14 mouse cellular contexts compared by ENCODE assay signal in genomic region chr2:94748161-94748711, GRCm38 (mm10).
DNase-seq lines count a peak whose midpoint lies in the region; ATAC-seq and TF ChIP-seq lines count a peak whose summit lies in the region.
"Had no signal": no experiment of that assay in that cellular context is flagged by ENCODE, and none has a peak within 500 bp of the region (broad histone marks: within the 10 kb centered on the region; RNA-seq: fewer than 3 reads in every experiment).

No protein-coding gene starts in this region.

- H3K9me3 ChIP-seq in lung, embryonic 14.5 days (ENCODE audit: low read depth, low read length): no peaks in the 10 kb centered on the region
- H3K9me3 ChIP-seq in kidney, embryonic 16.5 days (ENCODE audit: low read length): no peaks in the 10 kb centered on the region
- H3K9me3 ChIP-seq: embryonic facial prominence, embryonic 13.5 days; kidney, embryonic 15.5 days; limb, embryonic 15.5 days had no signal

- H3K4me3 ChIP-seq in lung, embryonic 14.5 days (ENCODE audit: low read depth, low read length): no peak overlapping the region
- no peak overlapping the region for H3K4me3 ChIP-seq in kidney, embryonic 16.5 days (ENCODE audit: low read length)
- H3K4me3 ChIP-seq: embryonic facial prominence, embryonic 13.5 days; kidney, embryonic 15.5 days; limb, embryonic 15.5 days had no signal

- no peaks in the 10 kb centered on the region for H3K36me3 ChIP-seq in lung, embryonic 14.5 days (ENCODE audit: insufficient read depth)
- H3K36me3 ChIP-seq in kidney, embryonic 16.5 days (ENCODE audit: insufficient read depth, low read length): no peaks in the 10 kb centered on the region
- H3K36me3 ChIP-seq: embryonic facial prominence, embryonic 13.5 days; kidney, embryonic 15.5 days; limb, embryonic 15.5 days had no signal

- H3K27ac ChIP-seq in lung, embryonic 14.5 days (ENCODE audit: low read depth): no peak overlapping the region
- H3K27ac ChIP-seq in kidney, embryonic 16.5 days (ENCODE audit: low read length): no peak overlapping the region
- H3K27ac ChIP-seq: embryonic facial prominence, embryonic 13.5 days; kidney, embryonic 15.5 days; limb, embryonic 15.5 days; macrophage had no signal

- no peak overlapping the region for H3K9ac ChIP-seq in lung, embryonic 14.5 days
- H3K9ac ChIP-seq in kidney, embryonic 16.5 days (replicated peaks; ENCODE audit: low read length): no peak overlapping the region
- H3K9ac ChIP-seq: embryonic facial prominence, embryonic 13.5 days; kidney, embryonic 15.5 days; limb, embryonic 15.5 days had no signal

- no peaks in the 10 kb centered on the region for H3K4me1 ChIP-seq in lung, embryonic 14.5 days (ENCODE audit: insufficient read depth)
- H3K4me1 ChIP-seq in kidney, embryonic 16.5 days (ENCODE audit: insufficient read depth, low read length): no peaks in the 10 kb centered on the region
- H3K4me1 ChIP-seq: kidney, embryonic 15.5 days; limb, embryonic 15.5 days had no signal

- no peaks in the 10 kb centered on the region for H3K27me3 ChIP-seq in lung, embryonic 14.5 days (ENCODE audit: insufficient read depth, low read length)
- H3K27me3 ChIP-seq in kidney, embryonic 16.5 days (ENCODE audit: insufficient read depth, low read length): no peaks in the 10 kb centered on the region
- H3K27me3 ChIP-seq: embryonic facial prominence, embryonic 13.5 days; kidney, embryonic 15.5 days; limb, embryonic 15.5 days had no signal

- 79% methylated on average over 3 of the region's 3 CpGs for WGBS in lung, embryonic 14.5 days
- WGBS in kidney, embryonic 16.5 days: 85% methylated on average over 3 of the region's 3 CpGs

- TF ChIP-seq CTCF in lung, embryonic 14.5 days (IDR thresholded peaks at IDR 0.05; ENCODE audit: low read depth): no peak

- ATAC-seq in lung, embryonic 14.5 days (ENCODE audit: insufficient read depth): no peak
- peak; percentile 85 for ATAC-seq in frontal cortex, adult (ENCODE audit: low TSS enrichment)
- ATAC-seq in kidney, embryonic 16.5 days (ENCODE audit: low FRiP score, low TSS enrichment): no peak

- DNase-seq in lung, embryonic 14.5 days: peak; percentile 55
- no peak for DNase-seq in lung, postnatal 14 days
- peak; percentile 5 for DNase-seq in left cerebral cortex, adult 11 months (ENCODE audit: low spot score)
- peak; percentile 42 for DNase-seq in right cerebral cortex, postnatal 4 days
- DNase-seq in testis, postnatal 14 days (ENCODE audit: low spot score): no peak
- DNase-seq in embryo, embryonic 9.5 days (ENCODE audit: extremely low spot score): no peak
- DNase-seq: gastrocnemius, postnatal 36 days; heart, postnatal 14 days had no signal

- no peak overlapping the region for H3K4me2 ChIP-seq in lung, embryonic 14.5 days
- no peak overlapping the region for H3K4me2 ChIP-seq in kidney, embryonic 16.5 days (replicated peaks; ENCODE audit: low read depth, low read length)
- H3K4me2 ChIP-seq: embryonic facial prominence, embryonic 13.5 days; kidney, embryonic 15.5 days; limb, embryonic 15.5 days had no signal

Comparison
In these comparisons a context has a peak if more than half of its experiments do, and no peak if none do; other contexts are left out.
1. DNase-seq: peak in lung, embryonic 14.5 days (single experiment), left cerebral cortex, adult 11 months (single experiment) and right cerebral cortex, postnatal 4 days (single experiment); none in lung, postnatal 14 days (single experiment), testis, postnatal 14 days (single experiment) and embryo, embryonic 9.5 days (single experiment).